Mouse (Mus musculus): ENCODE measurements around the gene Scg3. TPM values are rescaled to one million over a fixed set of nuclear protein-coding genes. Genes with fewer than 3 reads are reported as not detected.
A peak's percentile ranks its signal among the peaks of the same experiment; 100 is the strongest.
"Not testable (repeated sequence)": the region's sequence is repeated elsewhere in the genome, so short reads cannot be mapped to it uniquely, and the experiment has no call there.

The Scg3 gene
- 100 to 1,000 TPM; 279 to 282 TPM for total RNA-seq (2021)

DNA sequence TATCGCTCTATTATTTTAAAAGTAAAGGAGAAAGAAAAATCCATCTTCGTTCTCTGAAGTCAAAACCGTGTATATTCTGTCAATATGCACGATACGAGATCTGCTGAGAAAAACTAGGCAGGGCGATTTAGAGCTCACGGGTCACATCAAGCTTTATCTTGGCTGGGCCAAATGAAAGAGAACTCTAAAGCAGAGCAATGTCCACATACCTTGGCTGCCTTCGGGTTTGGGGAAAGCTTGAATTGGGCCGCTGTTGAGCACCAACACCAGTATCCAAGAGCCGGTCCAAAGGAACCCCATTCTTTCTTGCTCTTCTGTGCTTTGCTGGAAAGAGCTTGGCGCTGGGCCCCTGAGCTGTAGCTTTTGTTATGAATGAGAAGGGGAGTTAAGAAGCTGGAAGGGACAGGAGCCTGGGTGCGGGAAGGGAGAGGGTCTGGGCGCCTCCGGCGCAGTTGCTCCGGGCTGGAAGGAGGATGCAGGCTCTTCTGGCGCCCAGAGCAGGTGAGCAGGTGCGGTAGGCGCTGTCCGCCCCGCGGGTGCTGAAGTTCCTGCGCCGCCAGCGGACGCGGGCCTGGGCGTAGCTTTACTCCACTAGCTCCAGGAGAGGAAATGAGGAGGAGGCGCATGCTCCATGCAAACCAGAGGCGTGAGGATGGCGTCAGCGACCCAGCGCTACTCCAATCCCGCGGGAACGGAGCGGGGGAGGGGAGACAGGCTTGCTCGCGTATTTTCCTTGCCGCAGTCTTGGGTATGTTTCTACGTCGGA, at the start of gene Scg3:
Gene Scg3, minus strand, starts transcription at position 631 of the 766 bp plus-strand sequence.
- DNase-seq: peak; percentile 93

DNA sequence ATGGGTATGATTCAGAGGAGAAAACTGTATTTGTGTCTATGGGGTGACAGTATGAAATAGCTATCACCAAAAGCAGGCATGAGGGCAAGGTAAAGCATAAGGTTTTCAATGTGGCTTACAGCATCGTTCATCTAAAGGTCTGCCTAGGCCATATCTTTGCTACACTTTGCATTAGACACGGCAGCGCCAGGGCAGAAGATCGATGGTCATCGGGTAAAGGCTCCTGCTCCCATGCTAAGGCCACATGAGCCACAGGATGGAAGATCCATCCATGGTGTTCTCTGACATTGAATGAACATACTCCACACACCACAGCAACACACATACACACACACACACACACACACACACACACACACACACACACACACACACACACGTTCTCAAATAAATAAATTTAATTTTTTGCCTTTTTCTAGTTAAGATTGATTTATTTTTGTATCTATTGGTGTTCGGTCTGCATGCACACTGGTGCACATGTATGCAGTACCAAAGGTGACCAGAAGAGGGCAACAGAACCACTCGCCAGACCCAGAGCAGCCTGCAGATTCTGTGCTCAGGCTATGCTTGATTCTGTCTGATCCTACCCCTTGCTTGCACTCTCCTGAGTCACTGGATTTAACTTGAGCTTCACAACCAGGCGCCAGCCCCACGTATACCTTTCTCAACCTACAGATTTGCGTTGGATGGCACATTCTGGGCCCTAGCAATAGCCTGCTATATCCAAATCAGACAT, 36.3 kb upstream of the Scg3 start:
- DNase-seq: peak; percentile 42 to 50

DNA sequence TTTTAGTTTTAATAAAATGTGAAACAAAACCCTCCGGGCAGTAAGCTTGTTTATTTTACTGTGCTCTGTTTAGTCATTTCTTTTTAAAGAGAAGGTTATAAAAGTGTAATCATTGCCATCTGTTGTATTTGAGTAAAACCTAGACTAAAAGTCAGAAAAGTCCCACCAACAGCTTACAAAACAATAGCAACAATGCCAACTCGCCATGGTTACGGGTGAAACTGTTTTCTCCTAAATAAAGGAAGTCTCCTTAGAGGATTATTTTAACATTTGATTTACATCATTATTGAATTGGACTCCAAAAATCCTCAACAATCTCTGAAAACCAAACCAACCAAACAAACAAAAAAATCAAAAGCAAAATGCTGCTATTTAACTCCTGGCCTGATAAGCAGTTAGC, 35.6 kb upstream of the Scg3 start:
- DNase-seq: no peak

DNA sequence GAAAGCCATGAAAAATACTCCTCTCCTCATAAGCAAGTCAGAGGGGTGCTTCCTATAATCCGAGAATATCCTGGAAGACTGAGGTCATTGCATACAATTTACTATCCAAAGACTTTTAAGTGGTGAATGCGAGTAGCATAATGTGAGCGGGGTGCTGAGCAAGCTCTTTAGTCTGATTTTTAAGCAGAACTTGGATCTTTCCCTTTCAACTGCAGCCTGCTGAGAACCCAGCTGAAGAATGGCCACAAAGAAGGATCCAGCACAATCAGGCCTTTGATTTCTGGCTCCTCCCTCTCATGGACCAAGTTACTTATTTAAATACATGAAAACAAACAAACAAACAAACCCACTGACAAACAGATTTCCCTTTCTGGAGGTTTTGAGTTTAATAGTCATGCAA, 916 bp upstream of the Scg3 start:
- DNase-seq: no peak

DNA sequence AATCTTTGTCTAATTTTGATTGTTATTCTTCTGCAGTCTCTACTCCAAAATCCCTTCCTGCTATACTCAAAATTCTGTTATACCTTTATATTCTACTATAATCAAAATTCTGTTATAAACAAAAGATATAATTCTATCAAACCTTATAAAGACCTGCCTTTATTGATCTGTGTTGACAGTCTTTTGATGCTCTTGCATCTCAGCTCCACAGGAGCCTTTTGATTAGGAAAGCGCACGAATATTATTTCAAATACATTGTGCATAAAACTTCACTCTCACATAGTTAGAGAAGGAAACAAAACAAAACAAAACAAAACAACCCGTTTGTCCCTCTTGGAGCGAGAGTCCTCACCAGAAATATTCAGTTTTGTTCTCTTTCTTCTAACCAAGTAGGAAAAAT, 436 bp upstream of the Scg3 start:
- DNase-seq: no peak

DNA sequence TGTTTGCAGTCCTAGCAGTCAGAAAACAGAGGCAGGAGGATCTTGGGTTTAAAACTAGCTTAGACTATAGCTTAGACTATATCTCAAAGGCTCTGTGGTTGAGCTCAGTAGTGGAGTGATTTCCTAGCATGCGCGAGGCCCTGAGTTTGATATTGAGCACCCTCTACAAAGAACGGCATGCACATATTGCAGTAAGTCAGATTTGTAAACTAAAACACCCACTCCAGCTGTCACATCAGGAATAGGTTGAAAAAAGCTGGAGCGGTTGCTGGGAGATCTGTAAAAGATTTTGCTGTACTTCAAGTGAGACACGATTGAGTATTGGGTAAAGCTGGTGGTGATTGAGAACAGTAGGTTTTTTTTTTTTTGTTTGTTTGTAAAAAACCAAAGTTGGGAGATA, 3.2 kb downstream of the Scg3 start:
- no peak for DNase-seq

DNA sequence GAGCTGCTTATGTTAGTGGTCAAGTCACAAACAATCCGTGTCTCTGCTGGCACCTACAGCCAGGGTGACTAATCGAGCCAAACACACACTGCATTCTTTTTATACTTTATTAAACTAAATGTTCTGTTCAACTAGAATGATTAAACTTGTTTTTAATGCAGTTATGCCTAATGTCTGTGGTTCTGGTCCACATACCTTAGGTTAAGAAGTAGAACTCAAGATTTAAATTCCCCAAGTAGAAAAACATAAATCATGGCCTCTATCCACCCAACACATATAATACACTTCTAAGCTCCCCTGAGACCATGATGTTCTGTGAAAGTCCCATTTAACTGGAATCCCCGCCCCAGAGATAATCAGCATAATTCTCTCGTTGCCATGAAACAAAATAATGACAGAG, 4.2 kb downstream of the Scg3 start:
- no peak for DNase-seq

DNA sequence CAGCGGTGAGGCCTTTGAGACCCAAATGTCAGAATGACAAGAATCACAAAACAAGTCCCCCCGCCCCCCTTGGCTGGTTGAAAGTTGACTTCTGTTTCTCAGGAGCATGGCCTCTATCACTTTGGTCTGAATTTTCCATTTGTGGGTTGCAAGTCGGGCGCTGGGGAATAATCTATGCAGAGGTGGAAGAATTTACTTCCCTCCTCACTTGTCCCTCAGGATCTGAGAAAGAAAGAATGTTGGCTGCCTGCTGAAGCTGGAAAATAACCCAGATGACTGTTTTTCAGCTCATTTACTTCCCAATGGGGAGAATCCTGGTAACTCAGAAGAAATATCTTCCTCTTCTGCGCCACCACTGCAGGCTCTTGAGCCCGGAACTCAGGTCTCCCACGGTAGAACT, 5.5 kb downstream of the Scg3 start:
- DNase-seq: no peak

DNA sequence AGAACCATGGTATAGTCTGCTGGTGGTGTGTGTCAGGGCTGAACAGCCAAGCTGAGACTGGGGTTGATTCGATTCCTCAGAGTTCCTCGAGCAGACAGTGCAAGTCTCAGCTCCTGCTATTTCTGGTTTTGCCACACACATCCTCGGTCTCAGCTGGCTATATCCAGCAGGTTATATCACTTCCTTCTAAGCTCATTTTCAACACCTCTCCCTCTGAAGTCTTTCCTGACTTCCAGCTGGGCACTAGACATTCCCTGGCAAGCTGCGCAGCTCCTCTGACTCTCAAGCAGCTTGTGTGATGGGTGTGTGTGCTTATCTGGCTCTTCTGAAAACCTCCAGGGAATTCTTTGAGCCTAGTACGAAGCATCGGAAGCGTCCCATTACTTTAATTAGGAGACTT, 7.6 kb downstream of the Scg3 start:
- DNase-seq: no peak

DNA sequence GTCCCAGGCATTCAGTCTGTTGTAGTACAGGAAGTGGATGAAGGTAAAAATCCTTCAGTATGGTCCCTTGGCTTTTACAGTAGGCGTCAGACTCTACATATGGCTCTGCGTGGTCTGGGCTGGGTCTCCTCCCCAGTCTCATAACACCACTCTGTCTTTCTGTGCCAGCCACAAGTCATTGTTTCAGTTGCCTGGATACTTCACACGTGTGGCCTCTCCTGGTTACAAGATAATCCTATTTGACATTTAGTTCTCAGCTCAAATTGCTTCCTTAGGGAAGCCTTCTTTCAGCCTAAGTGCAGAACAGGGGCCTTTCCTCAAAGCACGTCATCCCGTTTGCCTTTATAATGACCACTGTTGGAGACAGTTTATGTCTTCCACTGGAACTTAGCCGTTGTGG, 11.1 kb downstream of the Scg3 start:
- no peak for DNase-seq

DNA sequence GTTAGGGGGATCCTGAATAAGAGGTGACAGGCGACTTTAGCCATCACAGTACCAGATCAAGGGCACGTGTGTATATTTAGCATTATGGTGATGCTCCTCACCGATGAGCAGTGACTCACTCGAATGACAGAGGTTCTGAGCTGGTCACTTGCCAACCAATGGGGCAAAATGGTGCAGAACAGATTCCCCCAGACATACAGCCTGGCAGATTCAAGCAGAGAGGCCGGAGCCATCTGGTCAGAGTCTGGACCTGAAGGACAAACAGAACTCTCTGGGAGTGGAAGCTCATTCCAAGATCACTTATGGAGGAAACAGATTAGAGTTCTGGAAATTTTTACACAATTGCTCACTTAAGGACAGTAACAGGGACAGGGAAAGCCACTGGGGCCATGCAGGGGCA, 17.2 kb downstream of the Scg3 start:
- DNase-seq: no peak

DNA sequence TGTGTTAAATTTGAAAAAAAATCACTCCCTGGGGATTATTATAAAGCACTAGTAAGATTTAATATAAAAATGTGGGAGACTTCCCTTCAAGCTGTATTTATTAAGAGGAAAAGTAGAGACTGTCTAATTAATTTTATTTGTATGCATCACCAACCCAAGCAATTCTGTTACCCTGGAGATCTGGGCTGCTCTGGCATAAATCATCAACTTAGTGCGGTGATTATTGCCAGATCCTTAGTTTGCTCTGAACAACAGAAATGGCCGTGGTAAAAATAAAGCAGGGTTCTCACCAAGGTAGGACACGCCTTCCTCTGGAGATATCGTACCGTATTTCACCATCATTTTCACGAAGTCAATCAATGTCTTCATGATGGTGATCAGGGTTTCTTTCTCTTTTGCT, 18.5 kb downstream of the Scg3 start:
- DNase-seq: no peak

DNA sequence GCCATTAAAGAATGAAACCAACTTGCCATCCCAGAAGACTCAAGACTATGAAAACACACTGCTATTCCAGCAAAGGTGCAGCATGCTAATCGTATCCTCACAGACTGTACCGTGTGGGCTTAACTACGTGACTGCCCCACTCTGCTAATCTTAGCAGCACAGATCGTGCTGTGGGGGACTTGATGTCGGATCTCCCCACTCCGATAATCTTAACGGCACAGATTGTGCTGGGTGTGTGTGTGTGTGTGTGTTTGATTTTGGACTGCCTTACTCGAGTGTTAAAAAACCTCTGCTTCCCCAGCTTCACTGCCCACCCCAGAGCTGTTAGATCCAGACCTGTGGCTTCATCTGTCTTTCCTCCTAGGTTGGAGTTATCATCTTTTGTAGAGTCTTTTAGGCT, 22.9 kb downstream of the Scg3 start:
- no peak for DNase-seq

DNA sequence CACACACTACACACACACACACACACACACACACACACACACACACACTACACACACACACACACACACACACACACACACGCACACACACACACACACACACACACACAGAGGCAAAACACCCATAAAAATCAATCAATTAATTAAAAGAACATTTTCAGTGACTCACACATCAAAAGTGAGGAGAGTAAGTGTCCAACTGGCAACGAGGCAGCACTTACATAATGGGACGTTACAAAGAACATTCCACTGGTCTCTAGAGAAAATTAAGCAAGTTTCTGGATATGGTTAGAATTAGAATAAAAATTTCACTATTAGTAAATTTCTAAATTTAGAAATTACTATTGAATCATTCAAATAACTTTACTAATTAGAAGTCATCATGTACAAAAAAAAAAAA, 27.4 kb downstream of the Scg3 start:
- not testable (repeated sequence) for DNase-seq

DNA sequence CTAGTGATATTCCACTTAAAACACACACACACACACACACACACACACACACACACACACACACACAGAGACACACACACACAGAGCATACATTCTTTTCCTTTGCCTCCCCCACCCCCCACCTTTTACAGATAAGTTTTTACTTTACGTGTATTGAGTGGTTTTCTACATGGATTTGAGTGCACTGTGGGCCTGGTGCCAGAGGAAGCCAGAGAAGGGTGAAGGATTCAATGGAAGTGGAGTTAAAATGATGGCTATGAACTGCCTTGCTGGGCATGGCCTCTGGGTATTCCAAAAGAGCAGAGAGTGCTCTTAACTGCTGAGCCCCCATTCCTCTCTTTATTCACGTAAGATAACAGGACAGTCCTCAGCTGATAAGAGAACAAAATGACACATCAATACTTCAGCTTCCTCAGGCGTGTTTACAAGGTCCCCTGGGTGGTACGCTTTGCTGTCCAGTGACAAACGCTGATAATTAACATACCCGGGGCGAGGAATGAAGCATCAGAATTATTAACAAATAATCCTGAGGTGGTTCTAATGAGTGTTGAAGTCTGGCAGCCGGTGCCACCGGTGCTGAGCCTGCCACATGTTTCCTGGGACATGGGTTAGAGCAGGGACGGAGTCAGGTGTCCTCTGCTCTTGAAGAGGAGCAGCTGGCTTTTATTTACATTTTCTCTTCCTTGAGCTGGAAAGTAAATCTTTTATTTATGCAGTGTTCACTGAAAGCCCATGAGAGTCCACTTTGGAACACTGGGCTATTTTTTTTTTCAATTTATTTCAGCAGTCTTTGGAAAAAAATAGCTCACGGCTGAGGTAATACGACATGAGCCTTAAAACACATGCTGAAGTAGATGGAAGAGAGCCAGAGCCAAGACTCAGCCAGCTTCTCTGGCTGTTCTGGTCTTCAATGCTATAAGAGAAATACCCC, 29.6 kb downstream of the Scg3 start:
- no peak for DNase-seq

DNA sequence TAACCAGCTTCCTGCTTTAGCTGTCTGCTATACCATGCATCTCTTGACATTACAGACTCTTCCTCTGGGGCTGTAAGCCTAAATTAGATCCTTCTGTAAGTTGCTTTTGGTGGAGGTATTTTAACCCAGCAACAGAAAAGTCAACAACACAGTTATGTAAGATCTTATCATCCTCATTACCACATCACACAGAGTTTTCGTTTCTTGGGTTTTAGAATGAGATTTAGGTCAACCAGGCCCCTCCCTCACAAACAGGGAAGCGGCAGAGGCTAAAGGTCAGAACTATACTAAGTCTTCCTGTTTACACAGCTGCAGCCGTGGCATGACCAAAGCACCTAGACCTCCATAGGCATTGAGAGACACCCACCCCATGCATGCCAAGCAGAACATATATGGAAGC, 38.5 kb downstream of the Scg3 start:
- no peak for DNase-seq

DNA sequence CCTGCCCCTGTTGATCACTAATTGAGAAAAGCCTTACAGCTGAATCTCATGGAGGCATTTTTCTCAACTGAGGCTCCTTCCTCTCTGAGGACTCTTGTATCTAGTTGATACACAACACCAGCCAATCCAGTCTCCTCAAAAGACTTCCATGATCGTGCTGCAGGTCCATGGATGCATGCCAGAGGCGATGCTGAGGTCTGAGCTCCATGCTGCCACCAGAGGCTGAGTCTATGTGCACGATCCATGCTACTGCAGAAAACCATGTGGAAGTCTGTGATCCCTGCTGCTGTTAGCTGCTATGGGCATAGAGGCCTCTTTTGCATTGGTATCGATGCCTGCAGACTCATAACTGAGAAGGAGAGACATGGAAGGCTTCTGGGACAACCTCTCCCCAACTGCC, 49.6 kb downstream of the Scg3 start:
- no peak for DNase-seq

DNA sequence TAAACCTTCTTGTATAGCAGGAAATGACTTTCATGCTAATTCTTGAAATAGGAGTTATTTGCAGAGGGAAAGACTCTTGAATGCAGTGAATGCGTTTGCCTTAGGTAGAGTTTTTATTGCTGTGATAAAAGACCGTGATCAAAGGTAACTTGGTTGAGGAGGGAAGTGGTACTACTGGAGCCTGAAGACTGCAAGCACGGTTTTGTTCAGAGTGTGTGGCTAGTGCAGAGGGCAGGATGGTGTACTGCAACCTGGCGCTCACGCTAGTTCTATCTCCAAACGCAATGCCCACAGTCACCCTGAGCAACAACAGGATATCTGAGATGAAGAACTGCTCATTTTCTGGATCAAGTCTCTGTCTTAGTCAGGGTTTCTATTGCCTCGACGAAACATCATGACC, 50.3 kb downstream of the Scg3 start:
- DNase-seq: no peak

DNA sequence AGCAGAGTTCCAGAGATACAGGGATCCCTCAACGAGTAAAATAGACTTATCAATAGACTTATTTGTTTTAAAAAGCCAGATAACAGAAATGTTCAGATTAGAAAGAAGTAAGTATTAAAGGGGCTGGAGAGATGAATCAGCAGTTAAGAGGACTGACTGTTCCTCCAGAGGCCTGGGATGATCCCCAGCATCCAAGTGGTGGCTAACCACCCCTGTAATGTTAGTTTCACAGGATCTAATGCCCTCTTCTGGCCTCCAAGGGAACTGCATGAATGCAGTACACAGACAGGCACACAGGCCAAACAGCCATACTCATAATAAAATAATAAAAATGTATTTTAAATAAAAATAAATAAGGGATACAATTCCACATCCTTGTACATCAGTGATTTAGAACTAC, 51.0 kb downstream of the Scg3 start:
- no peak for DNase-seq

DNA sequence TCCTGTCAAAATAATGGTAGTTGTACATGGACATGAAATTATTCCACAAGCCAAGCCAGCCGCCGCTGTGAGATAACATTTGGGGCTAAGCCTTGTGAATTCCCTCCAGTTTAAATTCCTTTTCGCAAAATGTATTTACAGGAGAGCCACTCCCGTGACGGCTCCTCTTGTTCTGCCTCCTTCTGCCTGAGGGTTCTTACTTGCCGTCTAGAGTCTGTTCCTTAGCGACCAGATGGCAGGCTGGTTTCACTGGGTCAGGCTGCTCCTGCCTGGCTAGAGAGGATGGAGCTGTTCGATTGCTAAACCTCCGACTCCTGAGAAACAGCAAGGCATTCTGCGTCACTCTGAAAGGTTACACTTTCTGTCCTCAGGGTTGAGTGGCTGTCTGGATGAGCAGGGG, 51.7 kb downstream of the Scg3 start:
- DNase-seq: no peak

DNA sequence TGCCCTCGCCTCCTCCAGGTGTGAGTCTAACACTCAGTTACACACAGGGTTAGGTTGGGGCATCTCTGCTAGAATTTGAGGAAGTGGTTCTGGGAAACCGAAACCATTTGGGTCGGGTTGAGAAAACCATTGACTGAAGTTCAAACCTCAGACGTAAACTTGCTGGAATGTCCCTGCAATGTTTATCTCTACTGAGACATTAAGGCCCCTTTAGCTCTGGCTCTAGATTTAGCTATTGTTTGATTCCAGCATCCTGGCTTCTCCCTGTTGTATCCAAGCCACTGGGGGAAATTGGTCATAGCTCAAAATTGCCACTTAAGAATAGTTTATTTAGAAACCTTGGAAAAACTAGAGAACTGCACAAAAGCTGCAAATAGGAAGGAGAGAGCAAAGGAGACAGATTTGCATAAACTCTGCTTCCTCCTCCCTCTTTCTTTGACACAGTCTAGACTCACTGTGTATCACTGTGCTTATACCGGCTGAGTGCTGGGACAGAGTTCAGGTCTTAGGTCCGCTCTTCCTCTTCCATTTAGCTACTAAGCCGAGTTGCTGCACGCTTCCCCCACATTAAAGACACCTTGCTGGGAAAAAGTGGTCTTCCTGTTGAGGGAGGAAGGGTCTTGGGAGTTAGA, 52.9 kb downstream of the Scg3 start:
- DNase-seq: no peak

DNA sequence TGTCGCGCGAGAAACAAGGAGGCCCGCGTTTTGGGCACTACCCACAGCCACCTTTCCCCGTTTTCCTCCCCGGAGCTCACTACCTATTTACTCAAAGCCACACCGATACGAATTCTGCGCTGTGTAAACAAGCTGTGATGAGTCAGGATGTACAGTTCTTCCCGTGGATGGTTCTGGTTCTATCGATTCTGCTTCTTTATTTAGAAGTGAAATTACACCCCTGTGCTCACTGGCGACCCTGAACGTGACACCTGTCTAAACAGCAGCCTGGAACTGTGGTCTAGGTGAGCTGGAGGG, 57.6 kb downstream of the Scg3 start:
- DNase-seq: no peak
